Mouse (Mus musculus): ENCODE results near the gene Krtap1-4. TPM values are rescaled to one million over a fixed set of nuclear protein-coding genes. Genes with fewer than 3 reads are reported as not detected.
"Not testable (repeated sequence)": the region's sequence is repeated elsewhere in the genome, so short reads cannot be mapped to it uniquely, and the experiment has no call there.

Gene Krtap1-4
- polyA plus RNA-seq, 1 experiment from 2014 or later = not detected

GRCm38 (mm10) chr11:99597742-99598141 is 14.3 kb upstream of the Krtap1-4 start, which contains the start of gene Krtap9-3:
Gene Krtap9-3, minus strand, starts transcription at chr11:99598105.
- not testable (repeated sequence) for H3K9me3 ChIP-seq (replicated peaks; ENCODE audit: control insufficient read depth, low read length); H3K4me3 ChIP-seq (ENCODE audit: low read depth, low read length); H3K4me2 ChIP-seq (ENCODE audit: low read depth, low read length); ATAC-seq (replicated peaks; ENCODE audit: insufficient number of reproducible peaks, low FRiP score, low TSS enrichment, low read depth); H3K36me3 ChIP-seq (replicated peaks; ENCODE audit: control insufficient read depth, insufficient read depth, low read depth, low read length); DNase-seq (ENCODE audit: low spot score); H3K27me3 ChIP-seq (ENCODE audit: control insufficient read depth, insufficient read depth, low read length); H3K27ac ChIP-seq (replicated peaks; ENCODE audit: low read depth, low read length); H3K4me1 ChIP-seq (ENCODE audit: control insufficient read depth, insufficient read depth, low read length); H3K9ac ChIP-seq (replicated peaks; ENCODE audit: low read length)
- 92% methylated on average over 4 of the region's 6 CpGs for WGBS

- Histone ChIP-seq H3K9ac (replicated peaks; ENCODE audit: low read length) (no peak within 1 kb of the TSS), H3K9me3 (replicated peaks; ENCODE audit: control insufficient read depth, low read length) (no peaks in the 10 kb centered on the region), H3K36me3 (replicated peaks; ENCODE audit: control insufficient read depth, insufficient read depth, low read depth, low read length) (no peaks in the 10 kb centered on the region), H3K27me3 (ENCODE audit: control insufficient read depth, insufficient read depth, low read length) (no peaks in the 10 kb centered on the region), H3K4me3 (ENCODE audit: low read depth, low read length) (no peak within 1 kb of the TSS), H3K4me2 (ENCODE audit: low read depth, low read length) (no peak within 1 kb of the TSS), H3K27ac (replicated peaks; ENCODE audit: low read depth, low read length) (no peak within 1 kb of the TSS), H3K4me1 (ENCODE audit: control insufficient read depth, insufficient read depth, low read length) (no peaks in the 10 kb centered on the region)
- 88% methylated on average over 6 of the region's 6 CpGs for WGBS
- ATAC-seq (replicated peaks; ENCODE audit: insufficient number of reproducible peaks, low FRiP score, low TSS enrichment, low read depth) (no peak), DNase-seq (ENCODE audit: low spot score) (no peak)
Observed at GRCm38 (mm10) chr11:99590981-99591380, 7.5 kb upstream of the Krtap1-4 start, which contains the start of gene Krtap1-3. Gene Krtap1-3, minus strand, starts transcription at chr11:99591339.

- H3K4me3 ChIP-seq (ENCODE audit: low read depth, low read length) = no peak overlapping the region
- 94% methylated on average over 7 of the region's 7 CpGs for WGBS
Observed at GRCm38 (mm10) chr11:99585096-99585495, 1.6 kb upstream of the Krtap1-4 start.

GRCm38 (mm10) chr11:99581564-99581963 is 1.9 kb downstream of the Krtap1-4 start:
- ATAC-seq (replicated peaks; ENCODE audit: insufficient number of reproducible peaks, low FRiP score, low TSS enrichment, low read depth) = no peak
- 82% methylated on average over 6 of the region's 6 CpGs for WGBS
- no peaks in the 10 kb centered on the region for H3K9me3 ChIP-seq (replicated peaks; ENCODE audit: control insufficient read depth, low read length)
- H3K27ac ChIP-seq (replicated peaks; ENCODE audit: low read depth, low read length) = no peak overlapping the region
- H3K4me2 ChIP-seq (ENCODE audit: low read depth, low read length) = no peak overlapping the region
- DNase-seq (ENCODE audit: low spot score) = no peak
- H3K36me3 ChIP-seq (replicated peaks; ENCODE audit: control insufficient read depth, insufficient read depth, low read depth, low read length) = no peaks in the 10 kb centered on the region
- H3K4me1 ChIP-seq (ENCODE audit: control insufficient read depth, insufficient read depth, low read length) = no peaks in the 10 kb centered on the region
- no peaks in the 10 kb centered on the region for H3K27me3 ChIP-seq (ENCODE audit: control insufficient read depth, insufficient read depth, low read length)
- H3K9ac ChIP-seq (replicated peaks; ENCODE audit: low read length) = no peak overlapping the region
- no peak overlapping the region for H3K4me3 ChIP-seq (ENCODE audit: low read depth, low read length)

More at GRCm38 (mm10) chr11:99585096-99585495, 1.6 kb upstream of the Krtap1-4 start:
- H3K4me2 ChIP-seq (ENCODE audit: low read depth, low read length) = no peak overlapping the region
- no peaks in the 10 kb centered on the region for H3K36me3 ChIP-seq (replicated peaks; ENCODE audit: control insufficient read depth, insufficient read depth, low read depth, low read length)
- H3K27ac ChIP-seq (replicated peaks; ENCODE audit: low read depth, low read length) = no peak overlapping the region
- no peaks in the 10 kb centered on the region for H3K4me1 ChIP-seq (ENCODE audit: control insufficient read depth, insufficient read depth, low read length)
- DNase-seq (ENCODE audit: low spot score) = no peak
- H3K27me3 ChIP-seq (ENCODE audit: control insufficient read depth, insufficient read depth, low read length) = no peaks in the 10 kb centered on the region
- H3K9me3 ChIP-seq (replicated peaks; ENCODE audit: control insufficient read depth, low read length) = no peaks in the 10 kb centered on the region
- ATAC-seq (replicated peaks; ENCODE audit: insufficient number of reproducible peaks, low FRiP score, low TSS enrichment, low read depth) = no peak
- H3K9ac ChIP-seq (replicated peaks; ENCODE audit: low read length) = no peak overlapping the region

- no peak overlapping the region for H3K9ac ChIP-seq (replicated peaks; ENCODE audit: low read length)
- no peaks in the 10 kb centered on the region for H3K36me3 ChIP-seq (replicated peaks; ENCODE audit: control insufficient read depth, insufficient read depth, low read depth, low read length)
- H3K27ac ChIP-seq (replicated peaks; ENCODE audit: low read depth, low read length) = no peak overlapping the region
- DNase-seq (ENCODE audit: low spot score) (no peak), ATAC-seq (replicated peaks; ENCODE audit: insufficient number of reproducible peaks, low FRiP score, low TSS enrichment, low read depth) (no peak)
- H3K4me2 ChIP-seq (ENCODE audit: low read depth, low read length) = no peak overlapping the region
- H3K27me3 ChIP-seq (ENCODE audit: control insufficient read depth, insufficient read depth, low read length) = no peaks in the 10 kb centered on the region
- H3K4me1 ChIP-seq (ENCODE audit: control insufficient read depth, insufficient read depth, low read length) = no peaks in the 10 kb centered on the region
- WGBS = 87% methylated on average over 5 of the region's 5 CpGs
- H3K9me3 ChIP-seq (replicated peaks; ENCODE audit: control insufficient read depth, low read length) = no peaks in the 10 kb centered on the region
- no peak overlapping the region for H3K4me3 ChIP-seq (ENCODE audit: low read depth, low read length)
Observed at GRCm38 (mm10) chr11:99581051-99581450, 2.4 kb downstream of the Krtap1-4 start.

GRCm38 (mm10) chr11:99580636-99581035 is 2.8 kb downstream of the Krtap1-4 start, which contains the start of gene Krtap1-5:
Gene Krtap1-5, minus strand, starts transcription at chr11:99581016.
- no peak within 1 kb of the TSS for H3K9ac ChIP-seq (replicated peaks; ENCODE audit: low read length)
- H3K27me3 ChIP-seq (ENCODE audit: control insufficient read depth, insufficient read depth, low read length) = no peaks in the 10 kb centered on the region
- H3K4me1 ChIP-seq (ENCODE audit: control insufficient read depth, insufficient read depth, low read length) = no peaks in the 10 kb centered on the region
- WGBS = 89% methylated on average over 6 of the region's 6 CpGs
- ATAC-seq (replicated peaks; ENCODE audit: insufficient number of reproducible peaks, low FRiP score, low TSS enrichment, low read depth) (no peak), DNase-seq (ENCODE audit: low spot score) (no peak)
- no peak within 1 kb of the TSS for H3K4me2 ChIP-seq (ENCODE audit: low read depth, low read length)
- H3K9me3 ChIP-seq (replicated peaks; ENCODE audit: control insufficient read depth, low read length) = no peaks in the 10 kb centered on the region
- H3K4me3 ChIP-seq (ENCODE audit: low read depth, low read length) = no peak within 1 kb of the TSS
- no peak within 1 kb of the TSS for H3K27ac ChIP-seq (replicated peaks; ENCODE audit: low read depth, low read length)
- no peaks in the 10 kb centered on the region for H3K36me3 ChIP-seq (replicated peaks; ENCODE audit: control insufficient read depth, insufficient read depth, low read depth, low read length)

GRCm38 (mm10) chr11:99574106-99574505 is 9.3 kb downstream of the Krtap1-4 start:
- H3K9me3 ChIP-seq (replicated peaks; ENCODE audit: control insufficient read depth, low read length) = no peaks in the 10 kb centered on the region
- DNase-seq (ENCODE audit: low spot score) (peak; percentile 89), ATAC-seq (replicated peaks; ENCODE audit: insufficient number of reproducible peaks, low FRiP score, low TSS enrichment, low read depth) (peak; percentile 65; the same call in 1 of the 2 replicates)
- H3K27ac ChIP-seq (replicated peaks; ENCODE audit: low read depth, low read length) = no peak overlapping the region
- no peaks in the 10 kb centered on the region for H3K4me1 ChIP-seq (ENCODE audit: control insufficient read depth, insufficient read depth, low read length)
- H3K36me3 ChIP-seq (replicated peaks; ENCODE audit: control insufficient read depth, insufficient read depth, low read depth, low read length) = no peaks in the 10 kb centered on the region
- H3K4me3 ChIP-seq (ENCODE audit: low read depth, low read length) = no peak overlapping the region
- 0 out of 2 replicates have a peak overlapping the region, but pooled peaks have one; percentile 6 for H3K9ac ChIP-seq (replicated peaks; ENCODE audit: low read length)
- H3K4me2 ChIP-seq (ENCODE audit: low read depth, low read length) = no peak overlapping the region
- 6% methylated on average over 7 of the region's 7 CpGs for whole genome bisulfite sequencing
- H3K27me3 ChIP-seq (ENCODE audit: control insufficient read depth, insufficient read depth, low read length) = no peaks in the 10 kb centered on the region

GRCm38 (mm10) chr11:99573164-99573563 is 10.3 kb downstream of the Krtap1-4 start:
- Histone ChIP-seq H3K9me3 (replicated peaks; ENCODE audit: control insufficient read depth, low read length) (no peaks in the 10 kb centered on the region), H3K4me3 (ENCODE audit: low read depth, low read length) (no peak overlapping the region), H3K9ac (replicated peaks; ENCODE audit: low read length) (no peak overlapping the region), H3K27me3 (ENCODE audit: control insufficient read depth, insufficient read depth, low read length) (no peaks in the 10 kb centered on the region), H3K4me1 (ENCODE audit: control insufficient read depth, insufficient read depth, low read length) (no peaks in the 10 kb centered on the region), H3K36me3 (replicated peaks; ENCODE audit: control insufficient read depth, insufficient read depth, low read depth, low read length) (no peaks in the 10 kb centered on the region), H3K4me2 (ENCODE audit: low read depth, low read length) (no peak overlapping the region), H3K27ac (replicated peaks; ENCODE audit: low read depth, low read length) (no peak overlapping the region)
- 54% methylated on average over 4 of the region's 4 CpGs for WGBS
- no peak for ATAC-seq (replicated peaks; ENCODE audit: insufficient number of reproducible peaks, low FRiP score, low TSS enrichment, low read depth)
- no peak for DNase-seq (ENCODE audit: low spot score)
